Mouse (Mus musculus) E14TG2a.4 (cell line): Measurements from ENCODE around the gene Kcnh1.

ENCODE experiments used
- CTCF ChIP-seq: conservative IDR thresholded peaks from 2 replicates; pipeline ENCODE4 v1.5.1; 2014; ENCODE audit warnings: low read length
- NANOG ChIP-seq: IDR thresholded peaks from 2 replicates; pipeline ENCODE4 v1.6.1; 2014; ENCODE audit warnings: borderline replicate concordance, low read length, mixed read lengths
- POU5F1 ChIP-seq: IDR thresholded peaks from 2 replicates; pipeline ENCODE4 v1.6.1; 2014; ENCODE audit warnings: low read length, borderline replicate concordance

- no peak for TF ChIP-seq CTCF
- no peak for TF ChIP-seq POU5F1
- TF ChIP-seq NANOG: no peak
Measured at GRCm38 (mm10) chr1:192512821-192513220, 322.2 kb downstream of the Kcnh1 start.
